Mouse (Mus musculus) hindbrain, embryonic 16.5 days (tissue): Measurements from ENCODE around the gene Itgb3bp. TPM values are rescaled to one million over a fixed set of nuclear protein-coding genes. Genes with fewer than 3 reads are reported as not detected.
A peak's percentile ranks its signal among the peaks of the same experiment; 100 is the strongest.

Experiments used
- ATAC-seq: fragments of 200-750 bp; cut with Nextera tagmentation; 2 replicates; pipeline ENCODE4 v1.8.0; 2017; ENCODE audit warnings: moderate TSS enrichment, moderate library complexity
- H3K27ac ChIP-seq: fragments of 300-500 bp; sonication (generic); 2 replicates; pipeline ENCODE4 v1.5.1; 2014; ENCODE audit warnings: low read depth, mild to moderate bottlenecking, control low read depth, low read length, moderate library complexity
- H3K27me3 ChIP-seq: fragments of 300-500 bp; sonication (generic); replicated peaks from 2 replicates; pipeline ENCODE4 v1.6.1; 2014; ENCODE audit warnings: low read length; ENCODE audit not compliant: control insufficient read depth, insufficient read depth
- H3K36me3 ChIP-seq: fragments of 300-500 bp; sonication (generic); 2 replicates; pipeline ENCODE4 v1.6.1; 2014; ENCODE audit warnings: mild to moderate bottlenecking, low read length, moderate library complexity, mixed read lengths; ENCODE audit not compliant: control insufficient read depth, insufficient read depth
- H3K4me1 ChIP-seq: fragments of 300-500 bp; sonication (generic); 2 replicates; pipeline ENCODE4 v1.6.1; 2014; ENCODE audit warnings: low read depth, low read length; ENCODE audit not compliant: control insufficient read depth, insufficient read depth
- H3K4me2 ChIP-seq: fragments of 300-500 bp; sonication (generic); 2 replicates; pipeline ENCODE4 v1.6.1; 2014; ENCODE audit warnings: mild to moderate bottlenecking, low read length, control low read depth, moderate library complexity
- H3K4me3 ChIP-seq: fragments of 300-500 bp; sonication (generic); 2 replicates; pipeline ENCODE4 v1.5.1; 2014; ENCODE audit warnings: mild to moderate bottlenecking, low read length, control low read depth, moderate library complexity
- H3K9ac ChIP-seq: fragments of 300-500 bp; sonication (generic); 2 replicates; pipeline ENCODE4 v1.6.1; 2014; ENCODE audit warnings: low read depth, mild to moderate bottlenecking, control low read depth, low read length, moderate library complexity
- H3K9me3 ChIP-seq: fragments of 300-500 bp; sonication (generic); 2 replicates; pipeline ENCODE4 v1.6.1; 2014; ENCODE audit warnings: mild to moderate bottlenecking, low read length, moderate library complexity; ENCODE audit not compliant: control insufficient read depth
- WGBS: fragments of 180-500 bp; shearing (Covaris S2); extraction: QIAGEN DNeasy Blood & Tissue Kit; methylation state at CpG from one replicate; pipeline ENCODE4 v1.1.7; 2014; 5-methylcytosine and 5-hydroxymethylcytosine counted together
- polyA plus RNA-seq: library from polyadenylated mRNA; unstranded; fragments of >200 nt; fragmentation: Nextera tagmentation; extraction: Ambion mirVana; gene quantifications from 2 replicates; pipeline ENCODE4 v1.2.1, GENCODE M21; 2015

The Itgb3bp gene
- polyA plus RNA-seq, 1 experiment from 2014 or later = 12.1 TPM

DNA sequence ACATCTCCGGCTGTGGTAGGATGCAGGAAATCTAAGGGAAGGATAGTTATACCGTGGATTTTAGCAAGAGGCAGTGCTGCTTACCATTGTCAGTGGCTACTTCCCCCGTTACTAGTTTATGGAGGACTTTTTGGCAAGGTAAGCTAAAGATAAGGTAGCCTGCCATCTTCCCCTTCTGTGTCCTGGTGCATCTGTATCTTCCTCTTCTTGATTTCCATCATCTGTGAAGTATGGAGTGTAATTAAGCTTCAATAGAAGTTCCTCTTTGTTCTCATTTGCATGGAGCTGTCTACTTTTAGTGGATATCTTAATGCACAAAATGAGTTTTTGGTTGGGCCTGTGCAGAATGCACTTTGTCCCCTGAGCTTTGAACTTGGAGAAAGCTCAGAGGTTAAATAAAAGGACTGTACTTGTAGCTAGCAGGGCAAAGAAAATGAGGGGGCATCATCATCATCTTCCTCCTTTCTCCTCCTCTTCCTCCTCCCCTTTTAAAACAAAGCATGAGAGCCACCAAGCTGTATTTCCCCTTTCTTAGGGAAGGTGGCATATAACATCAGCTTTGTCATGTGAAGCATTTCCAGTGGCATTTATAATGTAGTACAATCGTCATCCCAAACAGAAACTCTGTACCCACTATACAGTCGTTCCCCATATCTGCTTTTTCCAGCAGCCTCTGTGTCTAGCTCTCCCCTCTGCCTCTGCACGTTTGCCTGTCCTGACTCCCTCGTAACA lies 28.6 kb upstream of the Itgb3bp start:
- no peak overlapping the region for H3K4me3 ChIP-seq
- H3K9ac ChIP-seq = no peak overlapping the region
- no peak for ATAC-seq
- 80% methylated on average over 7 of the region's 7 CpGs for WGBS
- no peaks in the 10 kb centered on the region for H3K36me3 ChIP-seq
- no peaks in the 10 kb centered on the region for H3K9me3 ChIP-seq
- H3K27ac ChIP-seq = no peak overlapping the region
- no peaks in the 10 kb centered on the region for H3K4me1 ChIP-seq
- no peak overlapping the region for H3K4me2 ChIP-seq
- no peaks in the 10 kb centered on the region for H3K27me3 ChIP-seq

DNA sequence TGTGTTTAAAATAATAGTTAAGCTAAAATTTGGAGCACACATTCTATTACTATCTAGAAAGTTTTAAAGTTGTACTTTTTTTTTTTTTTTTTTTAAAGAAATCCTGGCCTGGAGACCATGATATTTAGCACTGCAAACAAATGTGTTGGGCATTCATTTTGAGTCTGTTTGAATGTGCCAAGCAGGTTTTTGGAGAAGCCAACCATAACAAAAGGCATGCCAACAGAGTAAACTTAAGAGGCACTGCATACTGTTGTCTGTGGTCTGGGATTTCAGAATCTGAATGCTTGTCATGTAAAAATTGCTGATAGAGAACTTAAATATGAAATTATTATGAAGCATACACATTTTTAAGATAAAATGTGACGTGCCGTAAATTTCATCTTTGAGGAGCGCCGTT lies 27.6 kb upstream of the Itgb3bp start:
- H3K9me3 ChIP-seq = no peaks in the 10 kb centered on the region
- H3K27me3 ChIP-seq = no peaks in the 10 kb centered on the region
- H3K4me3 ChIP-seq = no peak overlapping the region
- no peaks in the 10 kb centered on the region for H3K36me3 ChIP-seq
- no peak overlapping the region for H3K4me2 ChIP-seq
- H3K27ac ChIP-seq = no peak overlapping the region
- no peaks in the 10 kb centered on the region for H3K4me1 ChIP-seq
- 95% methylated on average over 4 of the region's 4 CpGs for WGBS
- no peak overlapping the region for H3K9ac ChIP-seq
- no peak for ATAC-seq

DNA sequence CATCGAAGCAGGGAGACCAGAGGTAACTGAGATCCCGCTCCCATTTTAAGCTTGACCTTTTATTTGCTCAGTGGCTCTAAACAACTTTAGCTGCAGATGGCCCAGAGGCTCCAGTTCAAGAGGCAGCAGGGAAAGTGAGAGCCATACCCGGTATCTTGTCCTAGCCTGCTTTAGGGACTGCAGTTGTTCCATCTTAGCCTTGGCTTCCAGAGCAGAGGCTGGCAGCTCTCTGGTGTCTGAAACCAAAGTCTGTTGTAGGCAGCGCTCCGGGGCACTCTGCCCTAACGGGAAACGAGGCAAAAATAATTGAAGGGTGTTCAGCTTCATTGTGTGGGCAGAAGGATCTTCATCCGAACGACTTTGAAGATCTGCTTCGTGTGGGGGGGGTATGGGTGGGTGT lies 25.8 kb upstream of the Itgb3bp start:
- H3K27me3 ChIP-seq = no peaks in the 10 kb centered on the region
- no peaks in the 10 kb centered on the region for H3K4me1 ChIP-seq
- H3K27ac ChIP-seq = no peak overlapping the region
- H3K36me3 ChIP-seq = no peaks in the 10 kb centered on the region
- 86% methylated on average over 10 of the region's 10 CpGs for WGBS
- no peak overlapping the region for H3K4me2 ChIP-seq
- no peak for ATAC-seq
- no peak overlapping the region for H3K4me3 ChIP-seq
- H3K9ac ChIP-seq = no peak overlapping the region
- H3K9me3 ChIP-seq = no peaks in the 10 kb centered on the region

DNA sequence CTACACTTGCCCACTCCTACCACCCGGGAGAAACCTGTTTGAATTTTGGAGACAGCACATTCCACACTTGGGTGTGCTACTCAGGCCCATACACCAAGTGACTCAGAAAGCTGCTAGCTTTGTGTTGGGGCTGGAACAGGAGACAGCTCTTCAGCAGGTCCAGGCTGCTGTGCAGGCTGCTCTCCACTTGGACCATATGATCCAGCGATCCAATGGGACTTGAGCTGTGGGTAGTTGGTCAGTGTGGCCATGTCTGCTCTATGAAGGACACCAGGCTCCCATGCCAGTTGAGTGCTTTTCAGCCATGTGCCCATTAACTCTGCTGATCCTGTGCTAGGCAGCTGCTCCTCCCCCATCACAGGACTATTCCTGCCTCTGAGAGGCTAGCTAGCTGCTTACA lies 24.3 kb upstream of the Itgb3bp start:
- Histone ChIP-seq H3K4me2 (no peak overlapping the region), H3K9me3 (no peaks in the 10 kb centered on the region), H3K27ac (no peak overlapping the region), H3K9ac (no peak overlapping the region), H3K27me3 (no peaks in the 10 kb centered on the region), H3K36me3 (no peaks in the 10 kb centered on the region), H3K4me3 (no peak overlapping the region), H3K4me1 (no peaks in the 10 kb centered on the region)
- no peak for ATAC-seq
- WGBS = 97% methylated on average over 2 of the region's 2 CpGs

DNA sequence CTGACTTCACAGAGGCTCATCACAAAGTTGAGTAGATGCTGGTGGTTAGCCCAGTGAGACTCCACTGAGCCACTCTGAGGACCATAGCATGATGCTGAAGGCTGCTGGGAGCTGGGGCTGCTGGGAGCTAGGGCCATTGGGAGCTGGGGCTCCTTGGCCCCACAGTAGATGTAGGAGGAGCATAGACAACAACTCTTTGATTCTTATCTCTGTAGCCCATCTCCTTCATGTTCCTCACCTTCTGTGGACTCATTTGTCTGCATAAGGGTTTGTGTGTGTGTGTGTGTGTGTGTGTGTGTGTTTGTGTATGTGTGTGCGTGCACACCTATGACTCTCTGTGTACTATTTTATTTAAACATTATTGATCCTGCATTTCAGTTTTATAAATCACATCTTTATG lies 18.3 kb upstream of the Itgb3bp start:
- WGBS = 100% methylated on average over 1 of the region's 1 CpGs
- no peaks in the 10 kb centered on the region for H3K4me1 ChIP-seq
- no peaks in the 10 kb centered on the region for H3K36me3 ChIP-seq
- no peak overlapping the region for H3K4me2 ChIP-seq
- H3K27ac ChIP-seq = no peak overlapping the region
- no peaks in the 10 kb centered on the region for H3K9me3 ChIP-seq
- no peaks in the 10 kb centered on the region for H3K27me3 ChIP-seq
- H3K9ac ChIP-seq = no peak overlapping the region
- no peak for ATAC-seq
- H3K4me3 ChIP-seq = no peak overlapping the region

DNA sequence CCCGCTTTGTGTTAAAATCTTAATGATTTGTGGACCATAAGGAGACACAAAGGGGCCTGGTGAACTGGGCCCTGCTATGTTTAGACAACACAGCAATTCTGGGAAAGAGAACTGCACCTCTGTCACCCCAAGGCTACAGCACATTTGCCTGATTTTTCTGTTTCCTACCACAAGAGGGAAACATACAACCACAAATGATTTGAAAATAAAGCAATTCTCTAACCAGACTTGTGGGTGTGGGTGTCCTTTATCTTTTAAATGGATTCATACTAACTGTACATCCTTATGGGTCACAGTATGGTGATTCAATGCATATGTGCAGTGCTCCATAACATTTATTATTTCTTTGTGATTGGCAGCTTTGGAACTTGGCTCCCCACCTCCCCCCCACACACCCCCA lies 17.6 kb upstream of the Itgb3bp start:
- H3K4me1 ChIP-seq = no peaks in the 10 kb centered on the region
- H3K27me3 ChIP-seq = no peaks in the 10 kb centered on the region
- no peak overlapping the region for H3K9ac ChIP-seq
- H3K9me3 ChIP-seq = no peaks in the 10 kb centered on the region
- peak; percentile 67 for ATAC-seq
- H3K27ac ChIP-seq = no peak overlapping the region
- H3K4me3 ChIP-seq = no peak overlapping the region
- no peak overlapping the region for H3K4me2 ChIP-seq
- WGBS = 79% methylated on average over 1 of the region's 1 CpGs
- H3K36me3 ChIP-seq = no peaks in the 10 kb centered on the region

DNA sequence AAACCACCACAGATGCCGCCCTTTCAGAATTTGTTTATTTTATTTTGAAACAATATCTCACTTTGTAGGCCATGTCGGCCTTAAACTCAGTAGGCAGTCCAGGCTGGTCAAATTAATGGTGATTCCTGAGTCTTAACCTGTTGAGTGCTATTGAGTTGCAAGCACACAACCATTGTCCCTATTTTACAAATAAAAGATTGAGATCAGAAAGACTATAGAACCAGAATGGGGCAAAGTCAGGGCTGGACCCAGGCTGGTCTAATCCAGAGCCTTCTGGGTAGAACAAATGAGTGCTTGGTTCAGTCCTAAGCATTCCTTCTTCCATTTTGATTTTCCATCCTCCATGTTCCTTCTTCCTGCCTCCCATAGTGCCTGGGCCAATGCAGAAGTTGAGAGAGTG lies 16.9 kb upstream of the Itgb3bp start:
- H3K27me3 ChIP-seq = no peaks in the 10 kb centered on the region
- H3K36me3 ChIP-seq = no peaks in the 10 kb centered on the region
- no peak overlapping the region for H3K9ac ChIP-seq
- ATAC-seq = no peak
- no peak overlapping the region for H3K4me2 ChIP-seq
- no peak overlapping the region for H3K27ac ChIP-seq
- no peak overlapping the region for H3K4me3 ChIP-seq
- no peaks in the 10 kb centered on the region for H3K4me1 ChIP-seq
- H3K9me3 ChIP-seq = no peaks in the 10 kb centered on the region
- 89% methylated on average over 2 of the region's 2 CpGs for WGBS

DNA sequence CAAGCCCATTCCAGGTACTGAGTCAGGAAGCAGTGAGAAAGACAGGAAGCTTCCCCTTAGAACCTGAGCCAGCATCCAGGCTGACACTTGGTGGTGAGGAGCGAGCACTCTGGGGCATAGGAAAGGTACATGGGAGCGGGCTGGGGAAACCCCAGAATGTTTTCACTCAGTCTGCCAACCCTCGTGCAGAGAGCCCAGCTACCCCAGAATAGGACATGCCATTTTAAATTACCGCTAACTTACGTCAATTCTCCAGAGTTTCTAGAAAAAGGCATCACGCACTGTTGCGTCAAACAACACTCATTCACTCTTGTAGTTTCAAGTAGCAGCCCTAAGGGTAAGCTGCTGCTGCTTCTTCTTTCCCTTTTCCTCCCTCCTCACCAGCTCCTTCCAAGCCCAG lies 15.4 kb upstream of the Itgb3bp start:
- Histone ChIP-seq H3K4me2 (no peak overlapping the region), H3K9ac (no peak overlapping the region), H3K36me3 (no peaks in the 10 kb centered on the region), H3K27ac (no peak overlapping the region), H3K9me3 (no peaks in the 10 kb centered on the region), H3K4me1 (no peaks in the 10 kb centered on the region), H3K4me3 (no peak overlapping the region), H3K27me3 (no peaks in the 10 kb centered on the region)
- 88% methylated on average over 7 of the region's 7 CpGs for WGBS
- no peak for ATAC-seq

DNA sequence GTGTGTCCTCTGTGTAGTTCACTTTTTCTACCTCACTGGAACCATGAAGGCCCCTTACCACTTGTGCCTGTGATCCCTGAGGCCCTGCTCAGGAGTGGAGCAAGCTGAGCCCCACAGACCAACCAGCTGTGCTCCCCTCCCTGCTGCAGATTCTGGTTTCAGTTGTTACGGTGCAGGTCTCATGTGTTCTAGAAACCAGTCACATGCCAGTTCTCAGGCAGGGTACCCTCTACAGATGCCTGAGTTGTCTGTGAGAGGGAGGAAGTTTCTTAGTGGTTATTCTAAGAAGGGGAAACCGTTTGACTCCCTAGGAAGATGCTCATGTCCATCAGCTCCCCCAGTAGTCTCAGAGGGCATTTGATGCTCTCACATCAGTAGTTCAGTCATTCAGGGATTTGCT lies 15.0 kb upstream of the Itgb3bp start:
- 85% methylated on average over 2 of the region's 2 CpGs for WGBS
- Histone ChIP-seq H3K27me3 (no peaks in the 10 kb centered on the region), H3K36me3 (no peaks in the 10 kb centered on the region), H3K9me3 (no peaks in the 10 kb centered on the region), H3K4me3 (no peak overlapping the region), H3K27ac (no peak overlapping the region), H3K4me2 (no peak overlapping the region), H3K4me1 (peaks cover 2% of the 10 kb centered on the region; the same call in 1 of the 2 replicates), H3K9ac (no peak overlapping the region)
- ATAC-seq = no peak
